Mouse (Mus musculus) embryonic facial prominence, embryonic 13.5 days (tissue): ENCODE data around the gene Mxd1. TPM values are rescaled to one million over a fixed set of nuclear protein-coding genes. Genes with fewer than 3 reads are reported as not detected.

ENCODE experiments used
- polyA plus RNA-seq: library from polyadenylated mRNA; unstranded; fragments of >200 nt; fragmentation: Nextera tagmentation; extraction: Ambion mirVana; gene quantifications from 2 replicates; pipeline ENCODE4 v1.2.1, GENCODE M21; 2015

Mxd1 gene
- polyA plus RNA-seq, 1 experiment from 2014 or later = 12.8 TPM

Other genes with a start within 250 kb of the Mxd1 start
- gene Gm44790, start 242.5 kb downstream of the Mxd1 start, polyA plus RNA-seq = not detected in 2 replicates
- gene C87436, start 230.8 kb downstream of the Mxd1 start, polyA plus RNA-seq = 27.9 and 31.4 TPM in 2 replicates
- gene Pcbp1, start 142.8 kb downstream of the Mxd1 start, polyA plus RNA-seq = 270 and 423 TPM in 2 replicates
- gene Asprv1, start 41.0 kb downstream of the Mxd1 start, polyA plus RNA-seq = 12.1 and 13.4 TPM in 2 replicates
- gene Snrnp27, start 15.4 kb upstream of the Mxd1 start, polyA plus RNA-seq = 137 and 148 TPM in 2 replicates
- 46.6 and 48.6 TPM in 2 replicates for gene Gmcl1, start 64.2 kb upstream of the Mxd1 start, polyA plus RNA-seq
- gene Anxa4, start 124.4 kb upstream of the Mxd1 start, polyA plus RNA-seq = 32.5 and 34.7 TPM in 2 replicates
- gene Aak1, start 180.4 kb upstream of the Mxd1 start, polyA plus RNA-seq = 16.9 and 19.0 TPM in 2 replicates